Mouse (Mus musculus): ENCODE measurements around the gene Olfr1058. TPM values are rescaled to one million over a fixed set of nuclear protein-coding genes. Genes with fewer than 3 reads are reported as not detected.

The Olfr1058 gene
- polyA plus RNA-seq, 1 experiment from 2014 or later, result not detected

Other genes starting within 250 kb of the Olfr1058 start
- not detected in 2 replicates for gene Olfr1040, start 241.8 kb downstream of the Olfr1058 start, polyA plus RNA-seq (2015; fragmentation: Nextera tagmentation; extraction: Ambion mirVana)
- gene Olfr1042, start 226.7 kb downstream of the Olfr1058 start, polyA plus RNA-seq (2015; fragmentation: Nextera tagmentation; extraction: Ambion mirVana), result not detected in 2 replicates
- gene Olfr1043, start 221.0 kb downstream of the Olfr1058 start, polyA plus RNA-seq (2015; fragmentation: Nextera tagmentation; extraction: Ambion mirVana), result not detected in 2 replicates
- not detected in 2 replicates for gene Olfr1044, start 210.7 kb downstream of the Olfr1058 start, polyA plus RNA-seq (2015; fragmentation: Nextera tagmentation; extraction: Ambion mirVana)
- not detected in 2 replicates for gene Olfr52, start 202.9 kb downstream of the Olfr1058 start, polyA plus RNA-seq (2015; fragmentation: Nextera tagmentation; extraction: Ambion mirVana)
- not detected in 2 replicates for gene Olfr1045, start 185.6 kb downstream of the Olfr1058 start, polyA plus RNA-seq (2015; fragmentation: Nextera tagmentation; extraction: Ambion mirVana)
- gene Olfr1046, start 169.2 kb downstream of the Olfr1058 start, polyA plus RNA-seq (2015; fragmentation: Nextera tagmentation; extraction: Ambion mirVana), result not detected in 2 replicates
- not detected in 2 replicates for gene Olfr1047, start 157.2 kb downstream of the Olfr1058 start, polyA plus RNA-seq (2015; fragmentation: Nextera tagmentation; extraction: Ambion mirVana)
- gene Olfr1048, start 148.3 kb downstream of the Olfr1058 start, polyA plus RNA-seq (2015; fragmentation: Nextera tagmentation; extraction: Ambion mirVana), result not detected in 2 replicates
- gene Olfr1049, start 130.2 kb downstream of the Olfr1058 start, polyA plus RNA-seq (2015; fragmentation: Nextera tagmentation; extraction: Ambion mirVana), result not detected in 2 replicates
- not detected in 2 replicates for gene Olfr1051, start 109.5 kb downstream of the Olfr1058 start, polyA plus RNA-seq (2015; fragmentation: Nextera tagmentation; extraction: Ambion mirVana)
- gene Olfr1052, start 96.1 kb downstream of the Olfr1058 start, polyA plus RNA-seq (2015; fragmentation: Nextera tagmentation; extraction: Ambion mirVana), result not detected in 2 replicates
- gene Olfr1053, start 73.3 kb downstream of the Olfr1058 start, polyA plus RNA-seq (2015; fragmentation: Nextera tagmentation; extraction: Ambion mirVana), result not detected in 2 replicates
- gene Olfr1054, start 53.1 kb downstream of the Olfr1058 start, polyA plus RNA-seq (2015; fragmentation: Nextera tagmentation; extraction: Ambion mirVana), result not detected in 2 replicates
- gene Olfr1055, start 38.3 kb downstream of the Olfr1058 start, polyA plus RNA-seq (2015; fragmentation: Nextera tagmentation; extraction: Ambion mirVana), result not detected in 2 replicates
- gene Olfr1056, start 26.1 kb downstream of the Olfr1058 start, polyA plus RNA-seq (2015; fragmentation: Nextera tagmentation; extraction: Ambion mirVana), result not detected in 2 replicates
- gene Olfr1057, start 10.2 kb downstream of the Olfr1058 start, polyA plus RNA-seq (2015; fragmentation: Nextera tagmentation; extraction: Ambion mirVana), result not detected in 2 replicates
- not detected in 2 replicates for gene Olfr1061, start 25.5 kb upstream of the Olfr1058 start, polyA plus RNA-seq (2015; fragmentation: Nextera tagmentation; extraction: Ambion mirVana)
- gene Olfr1062, start 38.2 kb upstream of the Olfr1058 start, polyA plus RNA-seq (2015; fragmentation: Nextera tagmentation; extraction: Ambion mirVana), result not detected in 2 replicates
- not detected in 2 replicates for gene Olfr1065, start 62.0 kb upstream of the Olfr1058 start, polyA plus RNA-seq (2015; fragmentation: Nextera tagmentation; extraction: Ambion mirVana)
- not detected in 2 replicates for gene Olfr1066, start 67.7 kb upstream of the Olfr1058 start, polyA plus RNA-seq (2015; fragmentation: Nextera tagmentation; extraction: Ambion mirVana)
- not detected in 2 replicates for gene Olfr228, start 98.8 kb upstream of the Olfr1058 start, polyA plus RNA-seq (2015; fragmentation: Nextera tagmentation; extraction: Ambion mirVana)
- not detected in 2 replicates for gene Olfr1076, start 119.9 kb upstream of the Olfr1058 start, polyA plus RNA-seq (2015; fragmentation: Nextera tagmentation; extraction: Ambion mirVana)
- gene Olfr1079, start 153.9 kb upstream of the Olfr1058 start, polyA plus RNA-seq (2015; fragmentation: Nextera tagmentation; extraction: Ambion mirVana), result not detected in 2 replicates
- gene Olfr1080, start 169.7 kb upstream of the Olfr1058 start, polyA plus RNA-seq (2015; fragmentation: Nextera tagmentation; extraction: Ambion mirVana), result not detected in 2 replicates
- not detected in 2 replicates for gene Olfr1082, start 210.4 kb upstream of the Olfr1058 start, polyA plus RNA-seq (2015; fragmentation: Nextera tagmentation; extraction: Ambion mirVana)